Mouse (Mus musculus) hindbrain, postnatal 0 days (tissue): ENCODE measurements around the gene Cyp2c55. TPM values are rescaled to one million over a fixed set of nuclear protein-coding genes. Genes with fewer than 3 reads are reported as not detected.

Source experiments
- ATAC-seq: fragments of 200-750 bp; cut with Nextera tagmentation; 2 replicates; pipeline ENCODE4 v1.8.0; 2017; ENCODE audit warnings: mild to moderate bottlenecking, moderate TSS enrichment, moderate library complexity
- DNase-seq: peaks from one replicate; pipeline ENCODE4 v3.0.0-alpha.2; 2015; ENCODE audit warnings: low spot score
- H3K27ac ChIP-seq: fragments of 300-500 bp; sonication (generic); 2 replicates; pipeline ENCODE4 v1.5.1; 2014; ENCODE audit warnings: mild to moderate bottlenecking
- H3K27me3 ChIP-seq: fragments of 300-500 bp; sonication (generic); 2 replicates; pipeline ENCODE4 v1.6.1; 2014; ENCODE audit warnings: low read length, mixed read lengths; ENCODE audit not compliant: insufficient read depth
- H3K36me3 ChIP-seq: fragments of 300-500 bp; sonication (generic); 2 replicates; pipeline ENCODE4 v1.6.1; 2014; ENCODE audit warnings: low read length, mixed read lengths; ENCODE audit not compliant: insufficient read depth
- H3K4me1 ChIP-seq: fragments of 300-500 bp; sonication (generic); 2 replicates; pipeline ENCODE4 v1.6.1; 2014; ENCODE audit warnings: antibody characterized with exemption, low read length, mixed read lengths; ENCODE audit not compliant: insufficient read depth
- H3K4me2 ChIP-seq: fragments of 300-500 bp; sonication (generic); 2 replicates; pipeline ENCODE4 v1.6.1; 2014; ENCODE audit warnings: low read depth, mild to moderate bottlenecking, low read length, moderate library complexity, mixed read lengths
- H3K4me3 ChIP-seq: fragments of 300-500 bp; sonication (generic); 2 replicates; pipeline ENCODE4 v1.5.1; 2014; ENCODE audit warnings: low read length
- H3K9ac ChIP-seq: fragments of 300-500 bp; sonication (generic); replicated peaks from 2 replicates; pipeline ENCODE4 v1.6.1; 2014; ENCODE audit warnings: mild to moderate bottlenecking, low read length, moderate library complexity, mixed read lengths
- H3K9me3 ChIP-seq: fragments of 300-500 bp; sonication (generic); 2 replicates; pipeline ENCODE4 v1.6.1; 2016; ENCODE audit warnings: low read length, mixed read lengths
- CTCF ChIP-seq: IDR thresholded peaks from 2 replicates; pipeline ENCODE4 v1.5.1; 2016; ENCODE audit warnings: antibody characterized with exemption, control low read depth, low read depth
- WGBS: fragments of 180-500 bp; shearing (Covaris S2); extraction: QIAGEN DNeasy Blood & Tissue Kit; methylation state at CpG from one replicate; pipeline ENCODE4 v1.1.7; 2014; 5-methylcytosine and 5-hydroxymethylcytosine counted together
- polyA plus RNA-seq: library from polyadenylated mRNA; unstranded; fragments of >200 nt; fragmentation: Nextera tagmentation; extraction: Ambion mirVana; gene quantifications from 2 replicates; pipeline ENCODE4 v1.2.1, GENCODE M21; 2015
- total RNA-seq: library from RNA; depleted of rRNA; stranded (reverse); fragments of >200 nt; gene quantifications from 2 replicates; pipeline ENCODE4 v1.2.3, GENCODE M21; 2014; rRNA removed

Cyp2c55 gene
- not detected in 2 replicates for total RNA-seq
- polyA plus RNA-seq = 0.14 TPM in 1 of 2 replicates, not detected in the other

DNA sequence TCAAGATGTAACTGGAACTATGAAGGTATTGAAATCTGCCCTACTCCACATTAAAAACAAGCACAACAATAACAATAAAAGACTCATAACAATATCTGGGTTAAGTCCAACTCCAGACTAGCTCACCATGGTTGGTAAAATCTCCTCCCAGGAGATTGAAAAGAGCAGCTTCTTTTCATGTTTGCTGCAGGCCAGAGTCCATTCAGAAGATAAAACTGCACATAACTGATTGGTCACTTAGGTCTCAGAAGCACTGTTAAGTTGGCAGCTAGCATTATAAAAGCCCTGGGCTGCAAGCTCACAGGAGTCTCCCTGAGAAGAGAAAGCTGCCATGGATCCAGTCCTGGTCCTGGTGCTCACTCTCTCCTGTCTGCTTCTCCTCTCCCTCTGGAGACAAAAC, at the start of gene Cyp2c55:
Gene Cyp2c55, plus strand, starts transcription at position 305 of the 400 bp plus-strand sequence.
- ATAC-seq (no peak), DNase-seq (no peak)
- Histone ChIP-seq H3K9me3 (no peaks in the 10 kb centered on the region), H3K27me3 (no peaks in the 10 kb centered on the region), H3K27ac (no peak within 1 kb of the TSS), H3K36me3 (no peaks in the 10 kb centered on the region), H3K4me2 (no peak within 1 kb of the TSS), H3K4me1 (no peaks in the 10 kb centered on the region), H3K4me3 (no peak within 1 kb of the TSS), H3K9ac (no peak within 1 kb of the TSS)
- no peak for TF ChIP-seq CTCF

DNA sequence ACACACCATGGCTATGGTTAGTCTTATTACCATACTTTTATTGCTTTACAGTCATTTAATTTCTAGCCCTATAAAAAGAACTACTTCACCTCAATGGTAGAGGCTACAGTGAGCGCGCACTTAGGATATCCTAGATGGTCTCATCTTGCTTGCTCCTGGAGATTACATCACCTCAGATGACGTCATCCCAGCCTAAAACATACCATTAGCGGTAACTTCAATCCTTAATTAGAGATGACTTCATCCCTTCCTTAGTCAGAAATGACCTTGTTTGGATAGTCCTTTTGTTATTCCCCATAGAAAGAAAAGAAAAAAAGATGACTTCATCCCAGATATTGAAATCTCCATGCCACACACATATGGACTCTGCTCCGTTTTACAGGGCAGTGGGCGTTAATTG, 36.1 kb upstream of the Cyp2c55 start:
- Histone ChIP-seq H3K4me1 (no peaks in the 10 kb centered on the region), H3K27ac (no peak overlapping the region), H3K27me3 (no peaks in the 10 kb centered on the region), H3K4me3 (no peak overlapping the region), H3K9me3 (no peaks in the 10 kb centered on the region), H3K36me3 (no peaks in the 10 kb centered on the region), H3K4me2 (no peak overlapping the region), H3K9ac (no peak overlapping the region)
- ATAC-seq (no peak), DNase-seq (no peak)
- TF ChIP-seq CTCF = no peak
- 88% methylated on average over 6 of the region's 6 CpGs for WGBS

DNA sequence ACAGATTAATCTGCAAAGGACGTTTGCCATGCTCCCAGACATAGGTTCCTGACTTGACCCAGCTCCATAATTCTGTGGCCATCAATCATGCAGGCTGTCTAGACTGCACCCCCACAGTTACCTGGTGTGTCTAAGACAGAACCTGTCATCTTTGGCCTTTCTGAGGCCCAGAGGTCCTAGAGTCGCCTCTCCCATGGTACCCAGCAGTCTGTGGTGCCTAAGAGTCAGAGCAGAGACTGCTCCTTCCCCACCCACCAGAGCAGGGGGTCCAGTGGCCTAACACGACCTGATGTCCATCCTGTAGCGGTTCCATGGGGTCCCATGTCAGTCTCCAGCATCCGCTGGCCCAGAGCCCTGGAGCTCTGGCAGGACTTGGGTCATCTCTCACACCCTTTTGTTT, 34.2 kb upstream of the Cyp2c55 start:
- H3K9ac ChIP-seq = no peak overlapping the region
- H3K9me3 ChIP-seq = no peaks in the 10 kb centered on the region
- TF ChIP-seq CTCF = no peak
- H3K36me3 ChIP-seq = no peaks in the 10 kb centered on the region
- no peak for ATAC-seq
- no peak overlapping the region for H3K4me2 ChIP-seq
- no peak overlapping the region for H3K27ac ChIP-seq
- 73% methylated on average over 5 of the region's 5 CpGs for WGBS
- no peak overlapping the region for H3K4me3 ChIP-seq
- H3K27me3 ChIP-seq = no peaks in the 10 kb centered on the region
- H3K4me1 ChIP-seq = no peaks in the 10 kb centered on the region
- no peak for DNase-seq

DNA sequence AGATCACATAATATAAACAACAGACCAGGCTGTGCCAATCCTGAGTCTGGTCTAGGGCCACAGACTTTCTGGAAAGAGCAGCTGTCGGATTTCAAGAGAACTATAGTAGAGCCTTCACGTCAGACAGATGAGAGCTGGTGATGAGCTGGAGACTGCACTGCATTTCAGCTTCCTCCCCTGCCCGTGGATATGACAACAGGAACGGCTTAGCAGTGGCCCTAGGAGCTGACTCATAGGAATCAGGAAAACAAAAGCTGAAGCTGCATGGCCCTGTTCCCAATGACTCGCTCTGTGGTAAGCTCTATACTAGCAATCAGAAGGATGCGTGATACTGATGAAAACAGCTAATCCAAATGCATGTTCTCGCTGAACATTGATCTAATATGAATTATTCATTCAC, 33.2 kb upstream of the Cyp2c55 start:
- no peak for TF ChIP-seq CTCF
- no peak overlapping the region for H3K9ac ChIP-seq
- no peak overlapping the region for H3K27ac ChIP-seq
- no peaks in the 10 kb centered on the region for H3K27me3 ChIP-seq
- H3K4me1 ChIP-seq = no peaks in the 10 kb centered on the region
- H3K36me3 ChIP-seq = no peaks in the 10 kb centered on the region
- 46% methylated on average over 7 of the region's 7 CpGs for WGBS
- DNase-seq (no peak), ATAC-seq (no peak)
- no peak overlapping the region for H3K4me3 ChIP-seq
- no peaks in the 10 kb centered on the region for H3K9me3 ChIP-seq
- H3K4me2 ChIP-seq = no peak overlapping the region

DNA sequence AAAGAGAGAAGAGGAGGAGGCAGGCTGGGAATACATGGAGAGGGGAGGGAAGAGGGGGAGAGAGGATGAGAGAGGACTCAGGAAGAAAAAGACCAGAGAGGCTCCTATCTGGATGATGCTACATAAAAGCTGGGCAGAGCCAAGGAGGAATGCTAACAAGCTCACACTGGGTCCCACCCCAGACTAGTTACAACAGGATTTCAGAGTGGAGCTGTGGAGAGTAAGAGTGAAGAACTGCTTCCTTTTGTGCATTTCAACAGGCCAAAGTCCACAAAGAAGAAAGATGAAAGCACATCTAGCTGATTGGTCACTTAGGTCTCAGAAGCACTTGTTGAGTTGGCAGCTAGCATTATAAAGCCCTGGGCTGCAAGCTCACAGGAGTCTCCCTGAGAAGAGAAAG, 30.6 kb upstream of the Cyp2c55 start:
- Histone ChIP-seq H3K27ac (no peak overlapping the region), H3K36me3 (no peaks in the 10 kb centered on the region), H3K4me3 (no peak overlapping the region), H3K9ac (no peak overlapping the region), H3K9me3 (no peaks in the 10 kb centered on the region), H3K27me3 (no peaks in the 10 kb centered on the region), H3K4me1 (no peaks in the 10 kb centered on the region), H3K4me2 (no peak overlapping the region)
- DNase-seq = no peak
- no peak for ATAC-seq
- no peak for TF ChIP-seq CTCF

DNA sequence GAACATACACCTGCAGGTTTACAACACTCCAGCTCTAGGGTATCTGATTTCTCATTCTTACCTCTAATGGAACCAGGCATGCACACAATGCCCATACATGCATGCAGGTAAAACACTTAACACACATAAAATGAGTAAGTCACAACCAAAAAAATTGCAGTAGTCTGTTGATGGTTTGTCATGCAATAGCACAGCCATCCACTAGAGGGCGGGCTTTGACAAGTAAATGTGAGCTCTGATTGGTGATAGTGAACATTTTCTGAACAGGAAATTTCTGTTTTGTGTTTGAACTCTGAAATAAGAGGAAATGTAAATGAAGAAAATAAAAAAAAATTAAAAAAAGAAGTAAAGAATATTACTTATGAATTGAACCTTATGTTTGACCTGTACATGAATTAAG, 24.9 kb upstream of the Cyp2c55 start:
- no peak overlapping the region for H3K4me2 ChIP-seq
- H3K9me3 ChIP-seq = no peaks in the 10 kb centered on the region
- ATAC-seq = no peak
- peak; percentile 94 for TF ChIP-seq CTCF
- peak; percentile 84 for DNase-seq
- no peaks in the 10 kb centered on the region for H3K27me3 ChIP-seq
- H3K9ac ChIP-seq = no peak overlapping the region
- H3K36me3 ChIP-seq = no peaks in the 10 kb centered on the region
- WGBS = 0% methylated on average over 1 of the region's 1 CpGs
- H3K4me3 ChIP-seq = no peak overlapping the region
- no peaks in the 10 kb centered on the region for H3K4me1 ChIP-seq
- no peak overlapping the region for H3K27ac ChIP-seq

DNA sequence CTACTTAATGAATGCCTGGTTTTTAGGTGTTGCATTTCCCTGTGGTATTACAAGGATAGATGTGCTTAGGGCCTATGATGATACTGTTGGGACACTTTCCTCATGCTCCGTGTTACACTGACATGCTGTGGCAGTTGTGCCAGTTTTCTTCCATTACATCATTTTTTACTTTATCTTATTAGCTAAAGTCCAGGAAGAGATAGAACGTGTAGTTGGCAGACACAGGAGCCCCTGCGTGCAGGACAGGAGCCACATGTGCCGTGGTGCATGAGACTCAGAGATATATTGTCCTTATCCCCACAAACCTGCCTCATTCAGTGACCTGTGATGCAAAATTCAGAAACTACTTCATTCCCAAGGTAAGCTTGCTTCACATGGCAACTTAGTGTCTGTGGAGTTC, 8.6 kb upstream of the Cyp2c55 start:
- Histone ChIP-seq H3K36me3 (no peaks in the 10 kb centered on the region), H3K27me3 (no peaks in the 10 kb centered on the region), H3K27ac (no peak overlapping the region), H3K4me2 (no peak overlapping the region), H3K9me3 (no peaks in the 10 kb centered on the region), H3K4me1 (no peaks in the 10 kb centered on the region), H3K9ac (no peak overlapping the region), H3K4me3 (no peak overlapping the region)
- no peak for DNase-seq
- no peak for TF ChIP-seq CTCF
- no peak for ATAC-seq
- 88% methylated on average over 4 of the region's 4 CpGs for WGBS

DNA sequence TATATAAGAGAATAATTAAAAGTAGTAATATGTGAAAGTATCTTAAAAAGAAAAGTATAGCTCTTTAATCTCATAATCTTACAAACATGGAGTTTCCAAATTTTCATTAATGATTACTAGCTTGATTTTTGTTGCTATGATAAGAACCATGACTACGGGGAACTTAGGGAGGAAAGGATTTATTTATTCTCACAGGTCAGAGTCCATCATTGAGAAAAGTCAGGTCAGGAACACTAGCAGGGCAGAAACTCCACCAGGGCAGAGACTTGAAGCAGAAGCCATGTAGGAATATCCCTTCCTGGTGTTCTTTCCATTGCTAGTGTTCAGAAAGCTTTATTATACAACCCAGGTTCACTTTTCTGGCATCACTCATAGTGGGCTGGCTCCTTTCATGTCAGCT, 8.1 kb upstream of the Cyp2c55 start:
- TF ChIP-seq CTCF = no peak
- no peaks in the 10 kb centered on the region for H3K36me3 ChIP-seq
- 90% methylated on average over 1 of the region's 1 CpGs for WGBS
- no peaks in the 10 kb centered on the region for H3K27me3 ChIP-seq
- H3K4me3 ChIP-seq = no peak overlapping the region
- no peak for DNase-seq
- H3K4me2 ChIP-seq = no peak overlapping the region
- no peak for ATAC-seq
- H3K9me3 ChIP-seq = no peaks in the 10 kb centered on the region
- no peak overlapping the region for H3K27ac ChIP-seq
- H3K9ac ChIP-seq = no peak overlapping the region
- H3K4me1 ChIP-seq = no peaks in the 10 kb centered on the region
